Mouse (Mus musculus): ENCODE results near the gene Gxylt2. TPM values are rescaled to one million over a fixed set of nuclear protein-coding genes. Genes with fewer than 3 reads are reported as not detected.

Gene Gxylt2
- total and polyA plus RNA-seq, 3 experiments: 0.22 TPM; not detected in 2

DNA sequence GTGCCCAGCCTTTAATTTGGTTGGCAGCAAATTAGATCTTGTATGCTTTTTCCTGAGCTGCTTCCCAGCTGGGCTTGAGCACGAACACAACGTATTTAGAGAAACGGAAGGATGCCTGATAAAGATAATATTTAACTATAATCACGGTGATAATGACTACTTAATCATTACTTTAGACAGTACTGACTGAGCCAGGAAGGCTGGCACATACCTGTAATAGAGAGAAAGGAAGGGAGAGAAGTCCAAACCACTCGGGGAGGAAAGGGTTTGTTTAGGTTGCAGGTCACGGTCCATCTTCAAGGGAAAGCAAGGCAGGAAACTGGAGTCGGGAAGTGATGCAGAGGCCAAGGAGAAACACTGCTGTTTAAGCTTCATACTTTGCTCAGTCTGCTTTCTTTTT lies 11.6 kb downstream of the Gxylt2 start:
- DNase-seq (ENCODE audit: low spot score) (no peak), ATAC-seq (ENCODE audit: extremely low read depth, insufficient number of reproducible peaks, low FRiP score, poor library complexity, severe bottlenecking) (no peak)
- Histone ChIP-seq H3K27me3 (ENCODE audit: insufficient read depth, low read length) (peaks cover 5% of the 10 kb centered on the region; the same call in 1 of the 2 replicates), H3K4me3 (ENCODE audit: low read depth, low read length) (no peak overlapping the region), H3K9me3 (replicated peaks) (no peaks in the 10 kb centered on the region), H3K4me1 (ENCODE audit: insufficient read depth, low read depth, low read length) (peaks cover 20% of the 10 kb centered on the region), H3K36me3 (replicated peaks) (no peaks in the 10 kb centered on the region)
- no peak for TF ChIP-seq TAL1 (conservative IDR thresholded peaks at IDR 0.05; ENCODE audit: low read depth, low read length)
- no peak for TF ChIP-seq POLR2AphosphoS5 (IDR thresholded peaks at IDR 0.05; ENCODE audit: insufficient replicate concordance, low read depth, low read length)
- no peak for TF ChIP-seq GATA1 (IDR thresholded peaks at IDR 0.05; ENCODE audit: borderline replicate concordance, low read length)
- no peak for TF ChIP-seq CTCF (IDR thresholded peaks at IDR 0.05; ENCODE audit: low read depth, low read length)
- no peak for TF ChIP-seq GATA2 (IDR thresholded peaks at IDR 0.05; ENCODE audit: borderline replicate concordance, low read depth, low read length)

DNA sequence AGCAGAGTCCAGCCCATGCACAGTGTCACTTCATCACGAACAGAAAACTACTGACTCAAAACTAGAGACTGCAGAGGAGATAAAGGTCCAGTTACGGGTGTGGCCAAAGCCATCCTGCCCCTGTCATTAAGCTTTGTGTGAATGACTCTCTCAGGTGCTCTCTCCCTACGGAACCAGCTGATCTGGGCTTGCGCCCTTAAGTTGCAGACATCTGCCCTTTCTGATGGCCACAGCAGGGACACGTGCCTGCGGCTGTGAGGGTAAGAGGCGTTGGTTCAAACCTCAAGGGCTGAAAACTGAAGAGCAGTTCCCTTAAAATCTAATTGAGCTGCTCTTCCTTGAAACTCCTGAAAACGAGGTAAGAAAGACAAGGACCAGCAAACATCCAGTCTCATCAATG lies 12.3 kb downstream of the Gxylt2 start:
- DNase-seq (ENCODE audit: low spot score): no peak
- peaks cover 20% of the 10 kb centered on the region for H3K4me1 ChIP-seq (ENCODE audit: insufficient read depth, low read depth, low read length)
- H3K36me3 ChIP-seq (replicated peaks): no peaks in the 10 kb centered on the region
- H3K4me3 ChIP-seq (ENCODE audit: low read depth, low read length): no peak overlapping the region
- ATAC-seq (ENCODE audit: extremely low read depth, insufficient number of reproducible peaks, low FRiP score, poor library complexity, severe bottlenecking): no peak
- no peak for TF ChIP-seq TAL1 (conservative IDR thresholded peaks at IDR 0.05; ENCODE audit: low read depth, low read length)
- no peak for TF ChIP-seq GATA1 (IDR thresholded peaks at IDR 0.05; ENCODE audit: borderline replicate concordance, low read length)
- TF ChIP-seq GATA2 (IDR thresholded peaks at IDR 0.05; ENCODE audit: borderline replicate concordance, low read depth, low read length): no peak
- TF ChIP-seq POLR2AphosphoS5 (IDR thresholded peaks at IDR 0.05; ENCODE audit: insufficient replicate concordance, low read depth, low read length): no peak
- TF ChIP-seq CTCF (IDR thresholded peaks at IDR 0.05; ENCODE audit: low read depth, low read length): no peak
- no peaks in the 10 kb centered on the region for H3K9me3 ChIP-seq (replicated peaks)
- H3K27me3 ChIP-seq (ENCODE audit: insufficient read depth, low read length): peaks cover 5% of the 10 kb centered on the region; the same call in 1 of the 2 replicates

DNA sequence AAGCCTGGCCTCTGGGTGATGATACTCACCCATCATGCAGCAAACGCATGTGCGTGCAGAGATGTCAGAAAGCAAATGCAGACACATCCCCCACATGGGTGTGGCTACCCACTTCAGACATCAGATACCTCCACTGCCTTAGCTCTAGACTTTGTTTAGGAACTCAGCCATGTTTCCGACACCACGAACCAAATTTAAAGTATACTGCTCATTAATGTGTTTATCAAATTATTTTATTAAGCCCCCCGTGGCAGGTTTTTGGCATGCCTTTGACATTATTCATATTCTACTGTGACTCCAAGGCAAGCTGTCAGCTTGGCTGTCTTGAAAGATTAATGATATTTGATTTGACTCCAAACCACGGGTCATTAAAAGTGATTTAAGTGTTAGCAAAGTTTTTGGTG lies 15.6 kb downstream of the Gxylt2 start:
- peak; percentile 4 for DNase-seq (ENCODE audit: low spot score)
- H3K4me1 ChIP-seq (ENCODE audit: insufficient read depth, low read depth, low read length): peaks cover 20% of the 10 kb centered on the region
- H3K4me3 ChIP-seq (ENCODE audit: low read depth, low read length): no peak overlapping the region
- no peaks in the 10 kb centered on the region; the same call in 1 of the 2 replicates for H3K9me3 ChIP-seq (replicated peaks)
- ATAC-seq (ENCODE audit: extremely low read depth, insufficient number of reproducible peaks, low FRiP score, poor library complexity, severe bottlenecking): peak; percentile 32; the same call in 1 of the 2 replicates
- H3K36me3 ChIP-seq (replicated peaks): no peaks in the 10 kb centered on the region
- no peaks in the 10 kb centered on the region for H3K27me3 ChIP-seq (ENCODE audit: insufficient read depth, low read length)
- TF ChIP-seq GATA1 (IDR thresholded peaks at IDR 0.05; ENCODE audit: borderline replicate concordance, low read length): no peak
- TF ChIP-seq GATA2 (IDR thresholded peaks at IDR 0.05; ENCODE audit: borderline replicate concordance, low read depth, low read length): no peak
- TF ChIP-seq POLR2AphosphoS5 (IDR thresholded peaks at IDR 0.05; ENCODE audit: insufficient replicate concordance, low read depth, low read length): no peak
- no peak for TF ChIP-seq TAL1 (conservative IDR thresholded peaks at IDR 0.05; ENCODE audit: low read depth, low read length)
- no peak for TF ChIP-seq CTCF (IDR thresholded peaks at IDR 0.05; ENCODE audit: low read depth, low read length)

DNA sequence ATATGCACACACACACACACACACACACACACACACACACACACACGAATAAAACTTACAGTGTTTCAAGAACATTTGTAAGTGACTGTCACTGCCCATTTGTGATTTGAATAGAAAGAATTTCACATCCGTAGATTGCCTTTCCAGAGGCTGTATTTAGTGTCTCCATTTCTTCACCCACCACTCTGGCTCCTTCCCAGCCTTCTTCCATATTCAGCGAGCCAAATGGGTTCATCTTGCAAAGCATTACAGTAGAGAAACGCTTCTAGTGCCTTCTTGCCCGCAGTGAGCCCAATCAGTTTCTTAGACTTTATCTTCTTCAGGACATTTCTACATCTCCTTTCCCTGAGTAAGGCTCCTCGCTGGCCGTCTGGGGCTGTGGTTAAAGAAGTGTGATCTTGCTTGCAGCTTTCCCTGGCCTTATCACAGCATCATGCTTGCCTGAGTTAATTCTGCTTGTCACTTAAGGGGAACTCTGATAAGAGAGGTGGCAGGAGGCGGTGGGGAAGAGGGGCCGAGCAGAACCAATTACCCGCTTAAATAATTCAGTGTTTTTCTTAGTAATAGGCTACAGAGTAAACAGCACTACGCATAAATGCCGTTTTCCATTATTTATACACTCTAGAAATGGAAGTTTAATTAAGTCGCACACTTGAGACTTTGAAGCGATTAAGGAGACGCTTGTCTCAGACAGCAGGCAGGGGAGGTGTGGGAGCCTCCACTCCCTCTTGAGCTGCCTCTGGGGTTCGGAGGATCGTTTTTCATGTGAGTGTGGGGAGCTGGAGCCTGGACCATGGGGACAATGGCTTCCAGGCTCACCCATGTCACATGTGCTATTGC lies 16.6 kb downstream of the Gxylt2 start:
- Histone ChIP-seq H3K4me1 (ENCODE audit: insufficient read depth, low read depth, low read length) (peaks cover 20% of the 10 kb centered on the region), H3K36me3 (replicated peaks) (no peaks in the 10 kb centered on the region), H3K27me3 (ENCODE audit: insufficient read depth, low read length) (no peaks in the 10 kb centered on the region), H3K9me3 (replicated peaks) (no peaks in the 10 kb centered on the region; the same call in 1 of the 2 replicates), H3K4me3 (ENCODE audit: low read depth, low read length) (no peak overlapping the region)
- DNase-seq (ENCODE audit: low spot score) (peak; percentile 18), ATAC-seq (ENCODE audit: extremely low read depth, insufficient number of reproducible peaks, low FRiP score, poor library complexity, severe bottlenecking) (peak; percentile 91)
- TF ChIP-seq TAL1 (conservative IDR thresholded peaks at IDR 0.05; ENCODE audit: low read depth, low read length) (0 out of 2 replicates have a peak, but pooled peaks have one; percentile 21), GATA1 (IDR thresholded peaks at IDR 0.05; ENCODE audit: borderline replicate concordance, low read length) (no peak)

GRCm38 (mm10) chr6:100731996-100732375 lies 27.5 kb downstream of the Gxylt2 start:
- H3K36me3 ChIP-seq (replicated peaks): no peaks in the 10 kb centered on the region
- H3K27me3 ChIP-seq (ENCODE audit: insufficient read depth, low read length): no peaks in the 10 kb centered on the region
- peaks cover 16% of the 10 kb centered on the region for H3K9me3 ChIP-seq (replicated peaks)
- no peaks in the 10 kb centered on the region for H3K4me1 ChIP-seq (ENCODE audit: insufficient read depth, low read depth, low read length)
- no peak for ATAC-seq (ENCODE audit: extremely low read depth, insufficient number of reproducible peaks, low FRiP score, poor library complexity, severe bottlenecking)
- no peak for DNase-seq (ENCODE audit: low spot score)
- TF ChIP-seq CTCF (IDR thresholded peaks at IDR 0.05; ENCODE audit: low read depth, low read length): no peak
- TF ChIP-seq TAL1 (conservative IDR thresholded peaks at IDR 0.05; ENCODE audit: low read depth, low read length): no peak
- no peak for TF ChIP-seq GATA1 (IDR thresholded peaks at IDR 0.05; ENCODE audit: borderline replicate concordance, low read length)
- no peak for TF ChIP-seq GATA2 (IDR thresholded peaks at IDR 0.05; ENCODE audit: borderline replicate concordance, low read depth, low read length)
- TF ChIP-seq POLR2AphosphoS5 (IDR thresholded peaks at IDR 0.05; ENCODE audit: insufficient replicate concordance, low read depth, low read length): no peak
- no peak overlapping the region for H3K4me3 ChIP-seq (ENCODE audit: low read depth, low read length)

GRCm38 (mm10) chr6:100732376-100733021 lies 28.0 kb downstream of the Gxylt2 start:
- Histone ChIP-seq H3K9me3 (replicated peaks) (peaks cover 16% of the 10 kb centered on the region), H3K27me3 (ENCODE audit: insufficient read depth, low read length) (no peaks in the 10 kb centered on the region), H3K36me3 (replicated peaks) (no peaks in the 10 kb centered on the region), H3K4me3 (ENCODE audit: low read depth, low read length) (no peak overlapping the region), H3K4me1 (ENCODE audit: insufficient read depth, low read depth, low read length) (no peaks in the 10 kb centered on the region)
- TF ChIP-seq POLR2AphosphoS5 (IDR thresholded peaks at IDR 0.05; ENCODE audit: insufficient replicate concordance, low read depth, low read length) (no peak), GATA1 (IDR thresholded peaks at IDR 0.05; ENCODE audit: borderline replicate concordance, low read length) (no peak), TAL1 (conservative IDR thresholded peaks at IDR 0.05; ENCODE audit: low read depth, low read length) (no peak), CTCF (IDR thresholded peaks at IDR 0.05; ENCODE audit: low read depth, low read length) (no peak), GATA2 (IDR thresholded peaks at IDR 0.05; ENCODE audit: borderline replicate concordance, low read depth, low read length) (no peak)
- DNase-seq (ENCODE audit: low spot score) (no peak), ATAC-seq (ENCODE audit: extremely low read depth, insufficient number of reproducible peaks, low FRiP score, poor library complexity, severe bottlenecking) (no peak)
